Mouse (Mus musculus) liver, embryonic 11.5 days (tissue): ENCODE data around the gene Hpcal1. TPM values are rescaled to one million over a fixed set of nuclear protein-coding genes. Genes with fewer than 3 reads are reported as not detected.

ENCODE experiments used
- ATAC-seq: fragments of 200-750 bp; cut with Nextera tagmentation; replicated peaks from 2 replicates; pipeline ENCODE4 v1.8.0; 2017; ENCODE audit warnings: moderate number of reproducible peaks, mild to moderate bottlenecking, moderate TSS enrichment, moderate library complexity; ENCODE audit not compliant: low FRiP score
- DNase-seq: peaks from one replicate; pipeline ENCODE4 v3.0.0-alpha.2; 2017; ENCODE audit warnings: low spot score
- H3K27ac ChIP-seq: fragments of 300-500 bp; sonication (generic); 2 replicates; pipeline ENCODE4 v1.5.1; 2014; ENCODE audit warnings: mild to moderate bottlenecking, low read depth, low read length, control low read depth
- H3K27me3 ChIP-seq: fragments of 300-500 bp; sonication (generic); replicated peaks from 2 replicates; pipeline ENCODE4 v1.6.1; 2014; ENCODE audit warnings: low read length, mixed read lengths; ENCODE audit not compliant: control insufficient read depth, insufficient read depth
- H3K36me3 ChIP-seq: fragments of 300-500 bp; sonication (generic); 2 replicates; pipeline ENCODE4 v1.6.1; 2014; ENCODE audit warnings: mild to moderate bottlenecking, low read length, moderate library complexity, mixed read lengths; ENCODE audit not compliant: control insufficient read depth, insufficient read depth
- H3K4me1 ChIP-seq: fragments of 300-500 bp; sonication (generic); replicated peaks from 2 replicates; pipeline ENCODE4 v1.6.1; 2014; ENCODE audit warnings: low read length, mixed read lengths; ENCODE audit not compliant: control insufficient read depth, insufficient read depth
- H3K4me2 ChIP-seq: fragments of 300-500 bp; sonication (generic); 2 replicates; pipeline ENCODE4 v1.6.1; 2014; ENCODE audit warnings: mild to moderate bottlenecking, control low read depth, moderate library complexity
- H3K4me3 ChIP-seq: fragments of 300-500 bp; sonication (generic); 2 replicates; pipeline ENCODE4 v1.5.1; 2014; ENCODE audit warnings: low read depth, low read length, control low read depth
- H3K9ac ChIP-seq: fragments of 300-500 bp; sonication (generic); 2 replicates; pipeline ENCODE4 v1.6.1; 2014; ENCODE audit warnings: low read depth, low read length, control low read depth
- H3K9me3 ChIP-seq: fragments of 300-500 bp; sonication (generic); 2 replicates; pipeline ENCODE4 v1.6.1; 2016; ENCODE audit warnings: low read length, inconsistent platforms, mixed read lengths; ENCODE audit not compliant: control insufficient read depth
- WGBS: fragments of 180-500 bp; shearing (Covaris S2); extraction: QIAGEN DNeasy Blood & Tissue Kit; methylation state at CpG from one replicate; pipeline ENCODE4 v1.1.7; 2014; 5-methylcytosine and 5-hydroxymethylcytosine counted together
- polyA plus RNA-seq: library from polyadenylated mRNA; unstranded; fragments of >200 nt; fragmentation: Nextera tagmentation; extraction: Ambion mirVana; gene quantifications from 2 replicates; pipeline ENCODE4 v1.2.1, GENCODE M21; 2014

Gene Hpcal1
- polyA plus RNA-seq, 1 experiment from 2014 or later, result 30.2 TPM

DNA sequence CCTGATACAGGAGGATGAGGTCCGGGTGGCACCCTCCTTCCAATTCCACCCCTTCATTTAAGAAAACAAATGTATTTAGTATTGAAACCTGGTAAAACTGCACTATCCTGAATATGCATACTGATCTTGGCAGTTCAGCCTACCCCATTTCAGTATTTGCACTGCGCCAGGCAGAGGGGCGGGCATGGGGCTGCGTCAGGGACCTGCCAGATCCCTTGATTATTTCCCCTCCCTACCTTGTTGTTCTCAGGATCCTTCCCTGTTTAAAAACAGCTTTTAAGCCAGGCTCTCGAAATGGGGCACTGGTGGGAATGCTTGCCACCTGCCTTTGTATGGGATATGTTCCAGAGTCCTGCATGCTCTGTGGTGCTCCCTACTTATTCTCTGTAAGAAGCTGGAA, 1.7 kb downstream of the Hpcal1 start:
- Histone ChIP-seq H3K9me3 (no peaks in the 10 kb centered on the region), H3K27me3 (no peaks in the 10 kb centered on the region), H3K4me3 (peak overlapping the region; percentile 62), H3K27ac (no peak overlapping the region), H3K36me3 (no peaks in the 10 kb centered on the region), H3K4me2 (peak overlapping the region; percentile 94), H3K4me1 (peaks cover 13% of the 10 kb centered on the region), H3K9ac (peak overlapping the region; percentile 56; the same call in 1 of the 2 replicates)
- DNase-seq (no peak), ATAC-seq (no peak)
- WGBS, result 50% methylated on average over 5 of the region's 5 CpGs

DNA sequence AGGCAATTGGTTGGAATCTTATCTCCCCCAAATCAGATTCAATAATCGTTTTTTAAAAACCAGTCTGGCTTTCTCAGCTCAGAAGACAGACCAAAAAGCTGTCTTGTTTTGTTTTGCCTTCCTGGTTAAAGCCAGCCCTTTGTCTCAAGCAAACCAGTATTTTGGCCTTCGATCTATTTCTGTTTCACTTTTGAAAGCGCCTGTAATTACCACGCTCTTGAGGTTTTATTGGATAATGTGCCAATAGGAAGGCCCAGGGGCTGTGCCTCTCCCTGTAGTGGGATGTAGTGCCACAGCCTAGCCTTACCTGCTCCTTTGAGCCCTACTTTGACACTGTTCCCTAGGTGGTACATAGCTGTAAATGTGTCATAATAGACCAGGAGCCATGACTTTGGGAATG, 2.3 kb downstream of the Hpcal1 start:
- no peak overlapping the region; the same call in 1 of the 2 replicates for H3K4me2 ChIP-seq
- H3K4me1 ChIP-seq, result peaks cover 13% of the 10 kb centered on the region
- H3K9me3 ChIP-seq, result no peaks in the 10 kb centered on the region

GRCm38 (mm10) chr12:17694589-17695115, 4.0 kb downstream of the Hpcal1 start:
- Histone ChIP-seq H3K9me3 (no peaks in the 10 kb centered on the region), H3K4me3 (no peak overlapping the region), H3K27me3 (no peaks in the 10 kb centered on the region), H3K9ac (no peak overlapping the region), H3K4me1 (peaks cover 19% of the 10 kb centered on the region), H3K27ac (no peak overlapping the region), H3K4me2 (no peak overlapping the region), H3K36me3 (no peaks in the 10 kb centered on the region)
- ATAC-seq (no peak), DNase-seq (no peak)
- WGBS, result 71% methylated on average over 1 of the region's 1 CpGs

More for the DNA sequence above, 2.3 kb downstream of the Hpcal1 start:
- WGBS, result 80% methylated on average over 4 of the region's 4 CpGs
- no peak for DNase-seq
- Histone ChIP-seq H3K27me3 (no peaks in the 10 kb centered on the region), H3K9ac (no peak overlapping the region), H3K36me3 (no peaks in the 10 kb centered on the region), H3K4me3 (no peak overlapping the region), H3K27ac (no peak overlapping the region)
- ATAC-seq, result no peak

DNA sequence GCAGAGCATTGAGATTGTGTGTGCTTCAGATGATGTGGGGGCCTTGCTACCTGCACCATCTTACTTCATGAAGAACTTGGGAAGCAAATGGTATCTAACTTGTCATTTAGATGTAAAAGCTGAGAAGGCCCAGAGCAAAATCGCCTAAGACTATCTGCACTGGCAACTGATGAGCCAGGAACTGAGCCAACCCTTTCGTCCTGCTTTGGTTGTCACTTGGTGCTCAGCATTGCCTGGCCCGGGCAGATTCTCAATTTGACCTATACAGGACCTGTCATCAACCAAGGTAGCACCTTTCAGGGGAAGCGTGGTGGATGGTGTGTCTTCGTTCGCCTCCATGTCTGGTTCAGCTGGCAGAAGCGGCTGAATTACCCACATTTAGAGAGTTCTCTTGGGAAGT, 5.7 kb downstream of the Hpcal1 start:
- 82% methylated on average over 7 of the region's 7 CpGs for WGBS

DNA sequence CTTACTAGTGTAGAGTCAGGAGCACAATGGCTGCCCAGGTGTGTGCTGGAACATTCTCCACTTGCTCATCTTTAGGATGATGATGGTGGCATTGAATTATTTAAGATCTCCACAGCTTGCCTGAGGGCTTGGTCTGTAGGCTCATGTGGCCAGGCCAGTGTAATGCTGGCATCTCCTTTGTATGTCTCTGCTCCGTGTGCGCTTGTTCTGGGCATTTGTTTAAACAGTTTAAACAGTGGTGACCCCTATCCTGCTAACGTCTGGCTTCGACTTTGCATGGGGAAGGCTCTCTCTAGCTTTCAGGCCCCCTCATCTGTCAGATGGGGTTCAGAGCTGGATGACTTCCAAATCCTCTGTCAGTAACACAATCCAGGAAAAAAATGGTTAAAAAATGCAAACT, 8.3 kb downstream of the Hpcal1 start:
- Histone ChIP-seq H3K4me3 (no peak overlapping the region), H3K9ac (no peak overlapping the region), H3K4me1 (peaks cover 15% of the 10 kb centered on the region; the same call in 1 of the 2 replicates), H3K27ac (no peak overlapping the region), H3K4me2 (no peak overlapping the region), H3K9me3 (no peaks in the 10 kb centered on the region), H3K27me3 (no peaks in the 10 kb centered on the region), H3K36me3 (no peaks in the 10 kb centered on the region)
- ATAC-seq (no peak), DNase-seq (no peak)
- 62% methylated on average over 4 of the region's 4 CpGs for WGBS

More for the DNA sequence above, 5.7 kb downstream of the Hpcal1 start:
- no peak for DNase-seq
- ATAC-seq, result no peak
- no peak overlapping the region for H3K27ac ChIP-seq
- peaks cover 17% of the 10 kb centered on the region; the same call in 1 of the 2 replicates for H3K4me1 ChIP-seq
- no peak overlapping the region for H3K9ac ChIP-seq
- no peaks in the 10 kb centered on the region for H3K27me3 ChIP-seq
- H3K9me3 ChIP-seq, result no peaks in the 10 kb centered on the region
- H3K4me3 ChIP-seq, result no peak overlapping the region
- no peak overlapping the region for H3K4me2 ChIP-seq
- no peaks in the 10 kb centered on the region for H3K36me3 ChIP-seq

GRCm38 (mm10) chr12:17699480-17699879, 8.8 kb downstream of the Hpcal1 start:
- ATAC-seq, result peak; percentile 18; the same call in 1 of the 2 replicates
- H3K9me3 ChIP-seq, result no peaks in the 10 kb centered on the region
- WGBS, result 52% methylated on average over 1 of the region's 1 CpGs
- peaks cover 14% of the 10 kb centered on the region; the same call in 1 of the 2 replicates for H3K4me1 ChIP-seq
- no peak overlapping the region for H3K27ac ChIP-seq
- H3K9ac ChIP-seq, result no peak overlapping the region
- H3K27me3 ChIP-seq, result no peaks in the 10 kb centered on the region
- DNase-seq, result no peak
- H3K36me3 ChIP-seq, result no peaks in the 10 kb centered on the region
- H3K4me3 ChIP-seq, result no peak overlapping the region
- H3K4me2 ChIP-seq, result peak overlapping the region; percentile 11; the same call in 1 of the 2 replicates

- DNase-seq (no peak), ATAC-seq (no peak)
- 74% methylated on average over 5 of the region's 5 CpGs for WGBS
- Histone ChIP-seq H3K4me2 (no peak overlapping the region), H3K9ac (no peak overlapping the region), H3K36me3 (no peaks in the 10 kb centered on the region), H3K4me3 (no peak overlapping the region), H3K27ac (no peak overlapping the region), H3K27me3 (no peaks in the 10 kb centered on the region), H3K4me1 (peaks cover 12% of the 10 kb centered on the region; the same call in 1 of the 2 replicates), H3K9me3 (no peaks in the 10 kb centered on the region)
Observed at GRCm38 (mm10) chr12:17701131-17701720, 10.6 kb downstream of the Hpcal1 start.

- Histone ChIP-seq H3K4me3 (no peak overlapping the region), H3K27me3 (no peaks in the 10 kb centered on the region), H3K4me2 (no peak overlapping the region), H3K36me3 (no peaks in the 10 kb centered on the region), H3K4me1 (peaks cover 12% of the 10 kb centered on the region; the same call in 1 of the 2 replicates), H3K9me3 (no peaks in the 10 kb centered on the region), H3K9ac (no peak overlapping the region), H3K27ac (no peak overlapping the region)
- no peak for ATAC-seq
- no peak for DNase-seq
- 72% methylated on average over 2 of the region's 2 CpGs for WGBS
Observed at GRCm38 (mm10) chr12:17701795-17702194, 11.1 kb downstream of the Hpcal1 start.
